Comparison of ENCODE assay signal across 8 mouse cellular contexts in genomic region chr10:62486618-62487415, GRCm38 (mm10). TPM values are rescaled to one million over a fixed set of nuclear protein-coding genes. Genes with fewer than 3 reads are reported as not detected.
A peak's percentile ranks its signal among the peaks of the same experiment; 100 is the strongest.
DNase-seq lines count a peak whose midpoint lies in the region; ATAC-seq lines count a peak whose summit lies in the region.

Vps26a (minus strand) TSS chr10:62486805.

- no peaks in the 10 kb centered on the region for H3K9me3 ChIP-seq in heart, embryonic 14.5 days (ENCODE audit: control insufficient read depth, low read length)
- H3K9me3 ChIP-seq in liver, embryonic 13.5 days (replicated peaks) = no peaks in the 10 kb centered on the region
- no peaks in the 10 kb centered on the region for H3K9me3 ChIP-seq in stomach, embryonic 16.5 days (replicated peaks; ENCODE audit: control insufficient read depth, low read length)

- DNase-seq in c-Kit-negative CD71-positive TER-119-positive erythroid progenitor cells, embryonic 14.5 days (ENCODE audit: low read depth, low spot score) = peak; percentile 97
- DNase-seq in fibroblast of lung, adult 2 months (ENCODE audit: low read depth) = peak; percentile 99
- DNase-seq in kidney, postnatal 14 days = peak; percentile 99
- DNase-seq in liver, embryonic 13.5 days = peak; percentile 97
- DNase-seq in neural tube, embryonic 10.5 days (ENCODE audit: extremely low spot score, low spot score) = peak; percentile 99

- no peaks in the 10 kb centered on the region for H3K36me3 ChIP-seq in heart, embryonic 14.5 days (ENCODE audit: control insufficient read depth, insufficient read depth, low read length)
- no peaks in the 10 kb centered on the region for H3K36me3 ChIP-seq in liver, embryonic 13.5 days
- H3K36me3 ChIP-seq in stomach, embryonic 16.5 days (ENCODE audit: control insufficient read depth, insufficient read depth, low read length) = no peaks in the 10 kb centered on the region

- WGBS in heart, embryonic 14.5 days = under 1% methylated on average over 45 of the region's 59 CpGs
- WGBS in liver, embryonic 13.5 days (ENCODE audit: insufficient replicate concordance) = under 1% methylated on average over 56 of the region's 59 CpGs
- under 1% methylated on average over 52 of the region's 59 CpGs for WGBS in stomach, embryonic 16.5 days

- H3K27me3 ChIP-seq in heart, embryonic 14.5 days (ENCODE audit: control insufficient read depth, insufficient read depth, low read length) = no peaks in the 10 kb centered on the region; the same call in 1 of the 2 replicates
- H3K27me3 ChIP-seq in liver, embryonic 13.5 days = no peaks in the 10 kb centered on the region
- H3K27me3 ChIP-seq in stomach, embryonic 16.5 days (ENCODE audit: control insufficient read depth, insufficient read depth, low read length) = no peaks in the 10 kb centered on the region

- H3K4me3 ChIP-seq in heart, embryonic 14.5 days (ENCODE audit: control insufficient read depth in 1 of 2, insufficient read depth in 1 of 2, low read depth in 1 of 2, low read length in 2 of 2) = peak within 1 kb of the TSS; percentile 87 to 99
- peak within 1 kb of the TSS; percentile 95 for H3K4me3 ChIP-seq in liver, embryonic 13.5 days (replicated peaks)
- H3K4me3 ChIP-seq in stomach, embryonic 16.5 days (replicated peaks; ENCODE audit: low read length) = peak within 1 kb of the TSS; percentile 96

- H3K4me1 ChIP-seq in heart, embryonic 14.5 days (ENCODE audit: control insufficient read depth in 2 of 2, insufficient read depth in 2 of 2, low read length in 2 of 2) = peaks cover 0 to 2% of the 10 kb centered on the region in 2 experiments; a peak in 1 of 4 replicates
- peaks cover 43% of the 10 kb centered on the region for H3K4me1 ChIP-seq in liver, embryonic 13.5 days (replicated peaks)
- H3K4me1 ChIP-seq in stomach, embryonic 16.5 days (ENCODE audit: control insufficient read depth, insufficient read depth, low read length) = peaks cover 7% of the 10 kb centered on the region

- ATAC-seq in CD4-positive, CD25-positive, alpha-beta regulatory T cell, adult 4 months = peak; percentile 88
- peak; percentile 90 for ATAC-seq in heart, embryonic 14.5 days (ENCODE audit: insufficient number of reproducible peaks, insufficient read depth, low FRiP score, low read depth)
- peak; percentile 78 for ATAC-seq in liver, embryonic 13.5 days (ENCODE audit: low read depth)
- peak; percentile 93 for ATAC-seq in stomach, embryonic 16.5 days (ENCODE audit: insufficient read depth, low FRiP score)

- H3K27ac ChIP-seq in heart, embryonic 14.5 days (replicated peaks in 1 of 2; ENCODE audit: control insufficient read depth in 1 of 2, insufficient read depth in 1 of 2, low read depth in 2 of 2, low read length in 2 of 2) = peak within 1 kb of the TSS; percentile 76 to 84
- H3K27ac ChIP-seq in liver, embryonic 13.5 days = peak within 1 kb of the TSS; percentile 89
- peak within 1 kb of the TSS; percentile 92 for H3K27ac ChIP-seq in stomach, embryonic 16.5 days (ENCODE audit: low read length)

- H3K9ac ChIP-seq in heart, embryonic 14.5 days (ENCODE audit: low read length) = peak within 1 kb of the TSS; percentile 84
- peak within 1 kb of the TSS; percentile 96 for H3K9ac ChIP-seq in liver, embryonic 13.5 days
- peak within 1 kb of the TSS; percentile 94 for H3K9ac ChIP-seq in stomach, embryonic 16.5 days (ENCODE audit: low read length)

- peak within 1 kb of the TSS; percentile 74 for H3K4me2 ChIP-seq in heart, embryonic 14.5 days (ENCODE audit: low read length)
- H3K4me2 ChIP-seq in liver, embryonic 13.5 days = peak within 1 kb of the TSS; percentile 76
- peak within 1 kb of the TSS; percentile 77 for H3K4me2 ChIP-seq in stomach, embryonic 16.5 days (ENCODE audit: low read depth, low read length)

RNA-seq across cellular contexts. Expression of gene Vps26a, which starts in this region (rescaled TPM):
- polyA plus RNA-seq in CD4-positive, CD25-positive, alpha-beta regulatory T cell, adult 4 months (2017; shearing (Covaris generic)) = 10 to 100 TPM; 70.9 to 80.0 TPM
- polyA plus RNA-seq in heart, embryonic 14.5 days (2014; fragmentation: Nextera tagmentation; extraction: Ambion mirVana) = 73.3 and 79.2 TPM in 2 replicates
- 49.1 and 67.3 TPM in 2 replicates for polyA plus RNA-seq in liver, embryonic 13.5 days (2015; fragmentation: Nextera tagmentation; extraction: Ambion mirVana)
- polyA plus RNA-seq in stomach, embryonic 16.5 days (2015; fragmentation: Nextera tagmentation; extraction: Ambion mirVana) = 80.6 and 83.2 TPM in 2 replicates

Comparison
In these comparisons a context has a peak if more than half of its experiments do, and no peak if none do; other contexts are left out.
1. Peak in every context shown above with its lines: DNase-seq, ATAC-seq, H3K4me3 ChIP-seq and H3K27ac ChIP-seq.